Mouse (Mus musculus): ENCODE measurements around the gene Tomm70a.

GRCm38 (mm10) chr16:57175751-57176150 is 54.2 kb downstream of the Tomm70a start:
- TF ChIP-seq GATA1 (IDR thresholded peaks at IDR 0.05; ENCODE audit: borderline replicate concordance, low read length): no peak
- TF ChIP-seq FLI1 (IDR thresholded peaks at IDR 0.05; ENCODE audit: low read length): no peak
